Mouse (Mus musculus) embryonic stem cell, embryonic (primary cell): Measurements from ENCODE around the gene Tal1.

Experiments
- CTCF ChIA-PET, 4 experiments: fragments of 300-600 bp in 2 of 4; fragments of 350-600 bp in 2 of 4; sonication (Branson Sonifier 250); formaldehyde crosslinking; loops; one replicate each; lab custom pipeline; 2022; ENCODE audit warnings: inconsistent platforms in 2 of 4; lab: Charles Lee
- POLR2A ChIA-PET, 4 experiments: fragments of 300-600 bp in 2 of 4; fragments of 350-600 bp in 2 of 4; sonication (Branson Sonifier 250); formaldehyde crosslinking; loops; one replicate each; lab custom pipeline; 2022; ENCODE audit warnings: antibody characterized with exemption in 4 of 4, inconsistent platforms in 1 of 4; lab: Charles Lee

Tal1 gene

GRCm38 (mm10) chr4:115056371-115056920 is at the start of gene Tal1:
Tal1 (plus strand) TSS chr4:115056426.
- POLR2A ChIA-PET = no interaction called here
- CTCF ChIA-PET = no interaction called here

GRCm38 (mm10) chr4:115014276-115014675 is 42.0 kb upstream of the Tal1 start:
- ChIA-PET CTCF (no interaction called here), POLR2A (interaction anchor here in 2 of 4 experiments (1.1 to 1.7 kb wide), 3 partner anchors 15 to 29 kb away, joined by 4 to 6 read pairs (median 6); partner anchors contain the start of gene Stil (in 2 of the 2))

- ChIA-PET CTCF (interaction anchor here in 3 of 4 experiments (0.6 to 1.1 kb wide), 3 partner anchors 22 to 77 kb away, joined by 3 to 4 read pairs (median 3); no protein-coding TSS in a partner anchor), POLR2A (interaction anchor here in 2 of 4 experiments (0.7 to 1.5 kb wide), 5 partner anchors 17 to 893 kb away, joined by 3 to 4 read pairs (median 3); partner anchors contain the start of gene Stil (in 1 of the 2))
Measured at GRCm38 (mm10) chr4:115019997-115020396, 36.2 kb upstream of the Tal1 start.

DNA sequence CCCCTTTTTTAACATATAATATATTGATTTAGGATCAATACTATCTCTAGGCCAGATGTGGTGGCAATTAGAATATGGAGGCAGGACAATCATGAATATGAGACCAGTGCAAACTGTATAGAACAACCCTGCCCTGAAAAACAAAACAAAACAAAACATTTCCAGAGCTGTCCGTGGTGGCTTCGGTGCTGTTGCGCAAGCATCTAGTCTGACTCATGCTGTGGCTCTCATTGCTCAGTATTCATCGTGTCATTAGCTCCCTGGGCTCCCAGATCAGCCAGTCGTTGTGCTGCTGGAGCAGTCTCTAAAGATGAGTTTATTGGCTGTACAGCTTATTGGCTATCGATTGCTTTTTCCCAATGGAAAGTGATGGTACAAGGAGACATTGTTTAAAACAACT is 21.2 kb upstream of the Tal1 start:
- POLR2A ChIA-PET = interaction anchor here in 2 of 4 experiments (0.8 to 1.2 kb wide), 3 partner anchors 13 to 126 kb away, joined by 3 to 5 read pairs (median 3); partner anchors contain the start of gene Stil (in 1 of the 2)
- CTCF ChIA-PET = interaction anchor here in 1 of 4 experiments (1.4 kb wide), 1 partner anchor 13 kb away, joined by 5 read pairs; no protein-coding TSS in a partner anchor

DNA sequence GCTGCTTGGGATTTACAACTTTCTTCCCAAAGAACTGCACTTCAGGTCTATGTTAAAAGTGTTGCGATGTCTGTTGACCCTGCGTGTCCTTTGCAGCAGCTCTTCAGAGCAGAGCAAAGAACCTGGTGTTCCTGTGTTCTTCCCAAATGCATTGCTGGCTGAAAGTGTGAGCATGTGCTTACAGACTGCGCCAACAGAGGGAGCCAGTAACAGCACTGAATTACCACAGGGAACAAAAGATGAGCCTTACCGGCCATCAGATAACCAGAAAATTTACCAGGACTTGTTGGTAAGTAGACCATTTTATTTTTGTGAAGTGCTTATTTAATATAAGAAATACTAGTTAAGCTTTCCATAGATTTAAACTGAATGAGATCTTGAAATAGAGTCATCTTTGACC is 18.0 kb upstream of the Tal1 start:
- CTCF ChIA-PET = interaction anchor here in 2 of 4 experiments (0.5 to 1.1 kb wide), 4 partner anchors 9 to 63 kb away, joined by 3 to 5 read pairs (median 4); no protein-coding TSS in a partner anchor
- POLR2A ChIA-PET = interaction anchor here in 1 of 4 experiments (0.9 to 1.9 kb wide), 3 partner anchors 10 to 39 kb away, joined by 3 to 4 read pairs (median 4); no protein-coding TSS in a partner anchor

DNA sequence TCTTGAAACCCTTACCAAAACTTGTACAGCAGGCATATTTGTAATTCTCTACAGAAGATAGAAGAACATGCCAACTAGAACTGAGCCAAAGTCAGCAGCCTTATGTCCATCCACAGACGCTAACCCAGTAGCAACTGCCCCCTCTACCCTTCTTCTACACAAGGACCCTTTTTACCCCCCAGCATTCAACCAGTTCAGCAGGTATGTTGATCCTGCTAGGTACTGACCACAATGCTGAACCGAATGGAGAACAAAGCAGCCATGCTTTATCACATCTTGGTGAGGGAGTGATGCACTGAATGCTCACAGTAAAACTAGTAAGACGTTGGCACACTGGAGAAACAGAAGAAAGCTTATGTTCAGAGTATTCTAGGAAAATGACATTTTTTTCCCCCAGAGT is 10.6 kb upstream of the Tal1 start:
- CTCF ChIA-PET = no interaction called here
- POLR2A ChIA-PET = interaction anchor here in 2 of 4 experiments (0.6 to 1.9 kb wide), 2 partner anchors 9 to 34 kb away, joined by 3 to 4 read pairs; no protein-coding TSS in a partner anchor

DNA sequence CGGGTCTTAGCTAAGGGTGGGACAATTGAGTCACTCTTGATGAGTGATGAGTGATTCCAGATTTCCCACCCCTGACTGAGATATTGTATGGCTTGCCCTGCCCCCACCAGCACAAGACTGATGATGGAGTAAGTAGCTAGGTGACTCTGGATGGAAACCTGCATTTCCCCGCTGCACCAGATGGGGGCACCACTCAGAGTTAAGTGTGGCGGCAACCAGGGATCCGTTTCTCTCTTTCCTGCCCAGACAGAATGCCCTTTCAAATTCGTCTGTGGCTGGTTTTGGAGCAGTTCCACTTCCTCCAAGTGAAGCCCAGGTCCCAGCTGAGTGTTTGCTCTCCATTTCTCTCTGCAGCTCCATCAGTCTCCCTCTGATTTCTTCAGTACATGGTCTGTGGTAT is 8.5 kb upstream of the Tal1 start:
- ChIA-PET CTCF (interaction anchor here (0.5 to 1.7 kb wide), 21 partner anchors 10 to 699 kb away, joined by 3 to 13 read pairs (median 4); no protein-coding TSS in a partner anchor), POLR2A (interaction anchor here in 3 of 4 experiments (0.5 to 1.7 kb wide), 13 partner anchors 9 to 61 kb away, joined by 3 to 10 read pairs (median 4); partner anchors contain the start of genes Stil (in 2 of the 3) and Cmpk1 (in 1 of the 3))

GRCm38 (mm10) chr4:115048190-115048589 is 8.0 kb upstream of the Tal1 start:
- ChIA-PET CTCF (interaction anchor here (0.6 to 1.7 kb wide), 19 partner anchors 10 to 662 kb away, joined by 3 to 13 read pairs (median 4); no protein-coding TSS in a partner anchor), POLR2A (interaction anchor here in 3 of 4 experiments (0.5 to 1.7 kb wide), 12 partner anchors 9 to 61 kb away, joined by 3 to 10 read pairs (median 4); partner anchors contain the start of genes Stil (in 2 of the 3) and Cmpk1 (in 1 of the 3))

- ChIA-PET POLR2A (interaction anchor here in 1 of 4 experiments (0.6 to 0.7 kb wide), 2 partner anchors 787 to 1003 kb away, joined by 4 to 8 read pairs; no protein-coding TSS in a partner anchor), CTCF (no interaction called here)
Measured at GRCm38 (mm10) chr4:115051245-115051644, 5.0 kb upstream of the Tal1 start.

GRCm38 (mm10) chr4:115052343-115053005 is 3.8 kb upstream of the Tal1 start:
- ChIA-PET CTCF (interaction anchor here in 3 of 4 experiments (0.7 to 1.3 kb wide), 4 partner anchors 28 to 144 kb away, joined by 3 to 4 read pairs (median 3); partner anchors contain the start of gene Foxd2 (in 2 of the 3)), POLR2A (interaction anchor here in 2 of 4 experiments (0.7 to 1.4 kb wide), 3 partner anchors 11 to 53 kb away, joined by 3 to 5 read pairs (median 5); partner anchors contain the start of gene Stil (in 1 of the 2))

DNA sequence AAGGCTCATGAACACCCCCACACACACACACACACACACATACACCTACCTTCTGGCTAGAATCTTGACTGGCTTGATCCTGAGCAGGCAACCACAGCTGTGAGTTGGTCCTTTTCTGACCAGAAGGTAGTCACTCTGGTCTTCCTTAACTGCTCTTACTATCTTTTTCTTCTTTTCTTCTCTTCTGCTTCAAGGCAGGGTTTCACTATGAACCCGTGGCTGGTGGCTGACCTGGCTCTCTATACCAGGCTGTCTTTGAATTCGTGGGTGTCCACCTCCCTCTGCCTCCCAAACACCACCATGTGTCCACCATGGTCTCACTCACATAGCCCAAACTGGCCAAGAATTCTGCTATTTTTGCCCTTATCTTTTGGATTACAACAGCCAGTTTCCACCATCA is 1.2 kb upstream of the Tal1 start:
- CTCF ChIA-PET = interaction anchor here in 1 of 4 experiments (0.6 kb wide), 1 partner anchor 30 kb away, joined by 3 read pairs; no protein-coding TSS in a partner anchor

DNA sequence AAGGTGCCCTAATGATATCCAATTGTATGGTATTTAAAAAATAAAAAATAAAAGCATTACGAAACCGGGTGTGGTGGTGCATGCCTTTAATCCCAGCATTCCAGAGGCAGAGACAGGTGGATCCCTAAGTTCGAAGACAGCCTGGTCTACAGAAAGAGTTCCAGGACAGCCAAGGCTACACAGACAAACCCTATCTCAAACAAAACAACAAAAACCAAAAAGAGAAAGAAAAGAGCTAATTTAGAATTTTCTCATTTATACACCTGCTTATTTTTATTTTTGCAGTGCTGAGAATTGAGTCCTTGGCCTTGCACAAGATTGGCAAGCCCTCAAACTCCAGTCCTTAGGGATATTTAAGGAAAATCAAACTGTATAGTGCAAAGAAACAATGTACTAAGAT is 535 bp upstream of the Tal1 start:
- ChIA-PET POLR2A (no interaction called here), CTCF (no interaction called here)

More for the DNA sequence above, 1.2 kb upstream of the Tal1 start:
- POLR2A ChIA-PET = interaction anchor here in 1 of 4 experiments (0.9 kb wide), 1 partner anchor 683 kb away, joined by 4 read pairs; no protein-coding TSS in a partner anchor

DNA sequence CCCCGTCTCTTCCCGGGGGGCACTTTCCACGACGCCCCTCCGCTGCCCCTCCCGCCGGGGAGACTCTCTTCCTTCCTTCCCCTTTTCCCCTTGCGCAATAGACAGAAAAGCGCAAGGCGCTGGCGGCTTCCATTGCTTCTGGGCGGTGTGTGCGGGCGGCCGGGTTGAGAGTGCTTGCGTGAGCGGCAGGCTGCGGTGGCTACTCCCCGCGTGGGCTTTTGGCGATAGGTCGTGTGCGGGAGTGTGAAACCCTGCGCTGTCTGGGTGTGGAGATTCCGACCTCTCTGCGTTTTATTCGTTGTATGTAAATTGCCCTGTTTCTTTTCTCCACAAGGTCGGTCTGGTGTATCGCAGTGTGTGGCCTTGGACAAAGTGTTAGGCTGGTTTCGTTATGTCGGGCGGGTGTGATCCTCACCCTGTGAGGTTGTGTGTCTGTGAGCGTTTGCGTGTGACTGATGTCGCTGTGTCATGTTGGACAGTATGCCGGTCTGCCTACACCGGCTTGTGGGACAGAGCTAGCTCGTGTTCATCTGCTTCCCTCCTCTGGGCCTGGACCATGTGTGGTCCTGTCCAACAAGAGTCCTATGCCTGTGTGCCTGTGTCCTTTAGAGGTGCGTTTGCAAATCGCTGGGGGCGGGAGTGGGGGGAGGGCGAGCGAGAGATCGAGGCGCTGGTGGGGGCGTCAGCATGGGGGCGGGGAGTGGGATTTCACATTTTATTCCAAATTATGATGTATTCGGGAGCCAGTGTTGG is 871 bp downstream of the Tal1 start:
- CTCF ChIA-PET = interaction anchor here in 3 of 4 experiments (0.6 to 2.4 kb wide), 4 partner anchors 9 to 883 kb away, joined by 3 to 13 read pairs (median 5); partner anchors contain the start of gene Dmbx1 (in 1 of the 3)
- POLR2A ChIA-PET = interaction anchor here in 2 of 4 experiments (1.1 to 1.7 kb wide), 2 partner anchors 8 to 10 kb away, joined by 3 to 4 read pairs; no protein-coding TSS in a partner anchor

GRCm38 (mm10) chr4:115057674-115058316 is 1.6 kb downstream of the Tal1 start:
- CTCF ChIA-PET = interaction anchor here in 3 of 4 experiments (0.5 to 2.4 kb wide), 5 partner anchors 10 to 923 kb away, joined by 3 to 6 read pairs (median 3); no protein-coding TSS in a partner anchor
- POLR2A ChIA-PET = interaction anchor here in 3 of 4 experiments (0.6 to 1.7 kb wide), 5 partner anchors 9 to 58 kb away, joined by 3 to 4 read pairs (median 3); partner anchors contain the start of gene Stil (in 1 of the 3)

DNA sequence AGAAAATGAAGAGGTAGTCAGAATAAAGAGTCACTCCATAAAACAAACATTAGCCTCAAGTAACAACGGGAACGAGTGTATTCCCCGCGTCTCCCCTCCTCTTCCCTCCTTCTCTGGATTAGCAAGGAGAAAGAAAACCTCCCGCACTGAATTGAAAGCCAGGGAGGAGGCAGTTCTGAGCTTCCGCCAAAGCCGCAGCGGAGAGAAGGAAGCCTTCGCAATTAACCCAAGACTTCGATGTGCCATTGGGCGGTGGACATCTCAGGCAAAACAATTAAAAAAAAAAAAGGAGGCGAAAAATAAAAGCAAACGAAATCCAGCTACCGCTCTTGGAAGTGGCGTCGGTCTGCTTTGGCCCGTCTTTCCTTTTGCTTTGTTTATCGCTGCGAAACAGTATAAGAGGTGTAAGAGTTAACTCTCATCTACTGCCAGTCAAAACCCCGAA is 2.1 kb downstream of the Tal1 start:
- ChIA-PET POLR2A (interaction anchor here in 3 of 4 experiments (0.6 to 2.2 kb wide), 6 partner anchors 10 to 59 kb away, joined by 3 to 5 read pairs (median 3); partner anchors contain the start of gene Stil (in 1 of the 3)), CTCF (interaction anchor here in 2 of 4 experiments (0.6 to 2.4 kb wide), 2 partner anchors 11 to 13 kb away, joined by 3 to 6 read pairs; no protein-coding TSS in a partner anchor)

DNA sequence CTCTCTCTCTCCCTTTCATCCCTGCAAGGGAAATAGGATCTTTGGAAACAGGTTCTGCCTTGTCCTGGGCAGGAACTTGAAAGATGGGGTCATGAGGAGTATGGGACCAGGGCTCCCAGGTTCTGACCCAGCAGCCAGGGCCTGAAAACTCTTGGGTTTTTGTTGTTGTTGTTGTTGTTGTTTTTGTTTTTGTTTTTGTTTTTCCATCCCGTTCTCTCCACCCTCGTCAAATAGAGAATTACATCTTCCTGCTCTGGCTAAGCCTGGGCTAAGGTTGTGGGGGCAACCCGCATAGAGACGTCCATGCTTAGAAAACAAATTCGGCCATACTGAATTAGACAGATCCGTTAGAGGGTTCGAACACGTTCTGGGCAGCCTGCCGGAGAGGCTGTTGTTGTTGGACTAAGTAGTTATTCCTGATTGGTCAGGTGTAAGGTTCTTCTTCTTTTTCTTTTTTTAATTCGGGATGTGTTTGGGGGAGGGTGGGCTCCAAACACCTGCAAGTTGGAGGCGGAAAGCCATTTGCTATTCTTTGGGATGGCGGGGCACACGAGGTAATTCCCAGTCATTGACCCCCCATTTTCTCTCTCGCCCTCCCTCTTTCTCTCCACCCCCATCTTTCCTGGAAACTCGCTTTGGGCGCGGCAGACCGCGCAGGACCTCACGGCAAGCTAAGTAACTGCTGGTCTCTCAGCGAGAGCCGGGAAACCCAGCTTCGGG is 2.8 kb downstream of the Tal1 start:
- CTCF ChIA-PET = interaction anchor here in 2 of 4 experiments (0.8 to 2.4 kb wide), 2 partner anchors 11 kb away, joined by 3 to 6 read pairs; no protein-coding TSS in a partner anchor

More for the DNA sequence above, 2.8 kb downstream of the Tal1 start:
- POLR2A ChIA-PET = interaction anchor here in 2 of 4 experiments (1.2 to 2.2 kb wide), 4 partner anchors 11 to 35 kb away, joined by 3 to 5 read pairs (median 4); no protein-coding TSS in a partner anchor
